Mouse (Mus musculus) ovary, postnatal 36 days (tissue): ENCODE measurements around the gene Adamts15.

ENCODE experiments used
- DNase-seq: peaks from one replicate; pipeline ENCODE4 v3.0.0; 2022; ENCODE audit warnings: low spot score, mixed read lengths

Adamts15 gene

GRCm38 (mm10) chr9:30879947-30880273 is 42.3 kb downstream of the Adamts15 start:
- DNase-seq: no peak

GRCm38 (mm10) chr9:30879248-30879946 is 42.9 kb downstream of the Adamts15 start:
- DNase-seq: no peak

DNA sequence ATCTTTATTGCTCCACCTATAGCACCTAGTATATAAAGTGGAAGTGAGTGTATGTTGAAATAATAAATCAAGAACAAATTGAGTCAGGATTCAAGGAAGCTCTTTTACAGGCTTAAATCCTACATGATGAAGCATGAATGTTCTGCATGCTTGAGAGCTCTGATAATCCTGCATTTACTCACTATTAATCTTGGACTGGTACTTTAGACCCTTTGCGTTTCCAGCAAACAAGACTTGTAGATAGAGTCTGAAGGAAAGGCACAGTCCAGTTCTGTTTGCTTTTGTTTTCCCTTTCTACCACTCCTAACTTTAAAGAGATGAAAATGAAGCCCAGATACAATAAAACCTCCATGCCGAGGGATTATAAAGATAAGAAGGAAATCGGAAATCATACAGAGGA is 45.7 kb downstream of the Adamts15 start:
- no peak for DNase-seq

DNA sequence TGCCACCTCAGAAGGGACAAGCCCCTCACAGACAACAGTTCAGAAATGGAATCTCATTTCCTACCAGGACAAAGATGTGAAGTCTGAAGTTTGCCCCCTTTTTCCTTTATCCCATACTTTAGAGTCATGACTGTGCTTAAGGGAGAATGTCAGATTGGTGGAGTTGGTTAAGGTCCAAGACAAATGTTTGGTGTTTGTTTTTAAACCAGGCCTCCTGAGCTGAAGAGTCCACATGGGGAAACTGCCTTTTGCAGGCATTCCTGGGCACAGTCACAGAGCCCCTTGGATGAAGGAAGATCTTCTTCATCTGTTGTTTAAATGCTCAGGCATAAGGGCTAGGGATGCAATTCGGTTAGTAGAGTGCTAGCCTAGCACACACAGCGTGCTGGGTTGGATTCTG is 66.4 kb downstream of the Adamts15 start:
- DNase-seq: no peak

- DNase-seq: no peak
Measured at GRCm38 (mm10) chr9:30851841-30852240, 70.4 kb downstream of the Adamts15 start.

- no peak for DNase-seq
Measured at GRCm38 (mm10) chr9:30849951-30850350, 72.3 kb downstream of the Adamts15 start.

- DNase-seq: no peak
Measured at GRCm38 (mm10) chr9:30849444-30849843, 72.8 kb downstream of the Adamts15 start.
